ENCODE assay signal across 8 mouse cellular contexts in genomic region chr11:24081016-24081686, GRCm38 (mm10). TPM values are rescaled to one million over a fixed set of nuclear protein-coding genes. Genes with fewer than 3 reads are reported as not detected.
DNase-seq lines count a peak whose midpoint lies in the region; TF ChIP-seq lines count a peak whose summit lies in the region.

No protein-coding gene starts in this region.

- no peaks in the 10 kb centered on the region; the same call in 1 of the 2 replicates for H3K79me2 ChIP-seq in CH12.LX (replicated peaks; ENCODE audit: control insufficient read depth, extremely low read depth, insufficient read depth, poor library complexity, severe bottlenecking)

- peak; percentile 76 for TF ChIP-seq RAD21 in CH12.LX (IDR thresholded peaks at IDR 0.05; ENCODE audit: low read depth, low read length)

- H3K36me3 ChIP-seq in CH12.LX (replicated peaks in 1 of 2; ENCODE audit: control insufficient read depth in 1 of 2, insufficient read depth in 1 of 2, low read length in 1 of 2) = peaks cover 5 to 17% of the 10 kb centered on the region in 2 experiments

- H3K27ac ChIP-seq in CH12.LX (ENCODE audit: insufficient read depth, low read depth) = peak overlapping the region; percentile 3; the same call in 1 of the 2 replicates
- no peak overlapping the region; the same call in 1 of the 2 replicates for H3K27ac ChIP-seq in embryonic fibroblast, embryonic 13.5 days (ENCODE audit: insufficient read depth, low read length)

- peak; percentile 95 for DNase-seq in CH12.LX (ENCODE audit: extremely low read depth)
- DNase-seq in adrenal gland, adult (ENCODE audit: inconsistent age in 2 of 2, low spot score in 1 of 2) = peak; percentile 65 to 91
- DNase-seq in heart, postnatal 25 days (ENCODE audit: low spot score) = peak; percentile 6
- peak; percentile 71 to 83 for DNase-seq in layer of hippocampus, postnatal 10 days (ENCODE audit: low spot score in 2 of 2)
- DNase-seq in lung, postnatal 4 days = peak; percentile 51 to 73
- peak; percentile 83 for DNase-seq in retina, embryonic 14.5 days (ENCODE audit: low spot score)
- DNase-seq in MN1 (ENCODE audit: low spot score) = no peak

- H3K9ac ChIP-seq in CH12.LX (ENCODE audit: insufficient read depth, low read depth) = peak overlapping the region; percentile 16

- no peak; the same call in 1 of the 2 replicates for TF ChIP-seq POLR2A in CH12.LX (IDR thresholded peaks at IDR 0.05; ENCODE audit: low read depth, low read length)
- no peak for TF ChIP-seq POLR2A in embryonic fibroblast, embryonic 13.5 days (IDR thresholded peaks at IDR 0.05; ENCODE audit: low read depth, low read length)

- in situ Hi-C loops in CH12.LX (cut with MboI; ENCODE audit: low pct_ligation_motif_present, low pct_unique_long_range_greater_than_20kb, low sequenced_read_pairs) = loop anchor here (5.0 to 10.0 kb wide), 2 partner anchors 116 to 164 kb away; no protein-coding TSS in a partner anchor

- peak overlapping the region; percentile 60 to 77 (median 76) for H3K4me3 ChIP-seq in CH12.LX (replicated peaks in 1 of 3; ENCODE audit: low read depth in 2 of 3, low read length in 2 of 3, poor library complexity in 1 of 3)
- H3K4me3 ChIP-seq in embryonic fibroblast, embryonic 13.5 days (ENCODE audit: insufficient read depth, low read length) = peak overlapping the region; percentile 57

- intact Hi-C loops in heart, postnatal 25 days (cut with DNase I) = loop anchor here (5.0 kb wide), 1 partner anchor 1221 kb away; no protein-coding TSS in a partner anchor

- H3K4me2 ChIP-seq in CH12.LX (ENCODE audit: insufficient read depth, low read depth, poor library complexity, severe bottlenecking) = peak overlapping the region; percentile 98

- dilution Hi-C loops in CH12.LX (cut with MboI; ENCODE audit: extremely low pct_ligation_motif_present, extremely low pct_unique_long_range_greater_than_20kb, low sequenced_read_pairs) = no loop called here

- no peak; the same call in 1 of the 2 replicates for TF ChIP-seq EP300 in CH12.LX (IDR thresholded peaks at IDR 0.05; ENCODE audit: low read length)

- no peaks in the 10 kb centered on the region for H3K27me3 ChIP-seq in CH12.LX (replicated peaks)

- H3K9me3 ChIP-seq in CH12.LX (replicated peaks; ENCODE audit: low read length) = no peaks in the 10 kb centered on the region

- TF ChIP-seq CTCF in CH12.LX (conservative IDR thresholded peaks at IDR 0.05 in 1 of 2, IDR thresholded peaks at IDR 0.05 in 1 of 2; ENCODE audit: low read depth in 2 of 2, low read length in 2 of 2) = peak in 1 of 2 experiments; percentile 80; a peak in 2 of 4 replicates
- 0 out of 2 replicates have a peak, but pooled peaks have one; percentile 13 for TF ChIP-seq CTCF in embryonic fibroblast, embryonic 13.5 days (IDR thresholded peaks at IDR 0.05; ENCODE audit: borderline replicate concordance, insufficient read depth, low read length)

- H3K4me1 ChIP-seq in CH12.LX (ENCODE audit: control insufficient read depth in 1 of 2, insufficient read depth in 2 of 2) = peaks cover 6 to 25% of the 10 kb centered on the region in 2 experiments; a peak in 3 of 4 replicates
- H3K4me1 ChIP-seq in embryonic fibroblast, embryonic 13.5 days (ENCODE audit: control insufficient read depth, insufficient read depth, low read length) = no peaks in the 10 kb centered on the region

TF ChIP-seq in CH12.LX, 34 proteins besides CTCF, POLR2A, EP300 and RAD21:
- peak; percentile 47 for TF ChIP-seq BHLHE40 (IDR thresholded peaks at IDR 0.05; ENCODE audit: low read depth, low read length)
- 0 out of 2 replicates have a peak, but pooled peaks have one; percentile 8 for TF ChIP-seq TCF12 (IDR thresholded peaks at IDR 0.05; ENCODE audit: low read depth, low read length)
- peak; percentile 31; the same call in 1 of the 2 replicates for TF ChIP-seq MEF2A (IDR thresholded peaks at IDR 0.05; ENCODE audit: borderline replicate concordance, low read depth, low read length)
- TF ChIP-seq MYC (IDR thresholded peaks at IDR 0.05; ENCODE audit: low read depth, low read length) = peak; percentile 52; the same call in 1 of the 2 replicates
- peak; percentile 14; the same call in 1 of the 2 replicates for TF ChIP-seq ETS1 (conservative IDR thresholded peaks at IDR 0.05; ENCODE audit: low read depth, low read length)
- peak; percentile 95 for TF ChIP-seq CHD2 (IDR thresholded peaks at IDR 0.05; ENCODE audit: low read length)
- 0 out of 2 replicates have a peak, but pooled peaks have one; percentile 13 for TF ChIP-seq KAT2A (IDR thresholded peaks at IDR 0.05; ENCODE audit: insufficient replicate concordance, low read length)
- no peak for TF ChIP-seq USF1 (IDR thresholded peaks at IDR 0.05; ENCODE audit: low read depth, low read length)
- TF ChIP-seq SIN3A (IDR thresholded peaks at IDR 0.05; ENCODE audit: low read length) = peak; percentile 50; the same call in 1 of the 2 replicates
- peak; percentile 94 for TF ChIP-seq MAZ (IDR thresholded peaks at IDR 0.05; ENCODE audit: low read depth, low read length)
- peak; percentile 73 for TF ChIP-seq ZNF384 (IDR thresholded peaks at IDR 0.05; ENCODE audit: low read depth, low read length)
- peak; percentile 68 for TF ChIP-seq SMC3 (IDR thresholded peaks at IDR 0.05; ENCODE audit: low read depth, low read length)
- TF ChIP-seq PAX5 (IDR thresholded peaks at IDR 0.05; ENCODE audit: low read length) = no peak
- TF ChIP-seq ZMIZ1 (IDR thresholded peaks at IDR 0.05; ENCODE audit: low read depth, low read length) = no peak
- peak; percentile 63 for TF ChIP-seq MAX (IDR thresholded peaks at IDR 0.05; ENCODE audit: low read length)
- 0 out of 2 replicates have a peak, but pooled peaks have one; percentile 23 for TF ChIP-seq POLR2AphosphoS2 (IDR thresholded peaks at IDR 0.05; ENCODE audit: low read depth, low read length)
- no peak for TF ChIP-seq E2F4 (IDR thresholded peaks at IDR 0.05; ENCODE audit: insufficient replicate concordance, low read depth, low read length)
- TF ChIP-seq HCFC1 (IDR thresholded peaks at IDR 0.05; ENCODE audit: low read depth, low read length) = no peak
- TF ChIP-seq RCOR1 (conservative IDR thresholded peaks at IDR 0.05; ENCODE audit: low read depth, low read length) = no peak
- no peak for TF ChIP-seq MXI1 (IDR thresholded peaks at IDR 0.05; ENCODE audit: low read depth, low read length)
- peak; percentile 41 for TF ChIP-seq ZC3H11A (IDR thresholded peaks at IDR 0.05; ENCODE audit: low read depth, low read length)
- TF ChIP-seq TBP (conservative IDR thresholded peaks at IDR 0.05; ENCODE audit: low read depth, low read length) = no peak
- TF ChIP-seq IRF4 (IDR thresholded peaks at IDR 0.05; ENCODE audit: low read depth, low read length) = peak; percentile 38; the same call in 1 of the 2 replicates
TF ChIP-seq in CH12.LX: peak in this region for 15.

RNA-seq across cellular contexts. Expression of gene Bcl11a, which starts 3.3 kb away (rescaled TPM):
- 6.8 and 9.0 TPM in 2 replicates for total RNA-seq in CH12.LX (2012; rRNA removed)
- total RNA-seq in CH12.LX (2014; rRNA removed) = 13.4 and 13.9 TPM in 2 replicates
- 52.1 and 57.9 TPM in 2 replicates for polyA plus RNA-seq in CH12.LX (2012; ENCODE audit: insufficient read length, low read depth)
- polyA plus RNA-seq in embryonic fibroblast, embryonic 13.5 days (2011; ENCODE audit: insufficient read length, low read depth, missing spikeins) = 2.0 and 7.6 TPM in 2 replicates
- total RNA-seq in heart, postnatal 25 days (2021) = 1 to 10 TPM; 4.2 to 4.7 TPM
- total RNA-seq in layer of hippocampus, postnatal 10 days (2021) = 100 to 1,000 TPM; 159 to 162 TPM

RNA-seq across cellular contexts. Expression of gene A830031A19Rik, which starts 6.3 kb away (rescaled TPM):
- not detected in 2 replicates for total RNA-seq in CH12.LX (2012; rRNA removed)
- total RNA-seq in CH12.LX (2014; rRNA removed) = not detected in 2 replicates
- not detected in 2 replicates for polyA plus RNA-seq in CH12.LX (2012; ENCODE audit: insufficient read length, low read depth)
- polyA plus RNA-seq in embryonic fibroblast, embryonic 13.5 days (2011; ENCODE audit: insufficient read length, low read depth, missing spikeins) = not detected in 2 replicates
- not detected for total RNA-seq in heart, postnatal 25 days (2021)
- total RNA-seq in layer of hippocampus, postnatal 10 days (2021) = 1 to 10 TPM in 1 of 2 experiments, not detected in 1; 1.2 TPM

Comparison
In these comparisons a context has a peak if more than half of its experiments do, and no peak if none do; other contexts are left out.
1. RNA of gene Bcl11a, which starts 3.3 kb away (total RNA-seq): 159 to 162 TPM in layer of hippocampus, postnatal 10 days; 6.8 to 13.9 TPM in CH12.LX and 4.2 to 4.7 TPM in heart, postnatal 25 days; every median in the first group is over 10 times any median in the second.